Mouse (Mus musculus) heart, embryonic 16.5 days (tissue): ENCODE measurements at regions not wholly inside any gene's neighbourhood (a gene's known extent, or its start where the extent isn't known, plus 50 kb on each side); places are given as distances from the start of the nearest gene placed in this dataset.

ENCODE experiments used
- ATAC-seq: fragments of 200-750 bp; cut with Nextera tagmentation; replicated peaks from 2 replicates; pipeline ENCODE4 v1.8.0; 2017; ENCODE audit warnings: moderate number of reproducible peaks; ENCODE audit not compliant: insufficient read depth, low FRiP score; ENCODE audit errors: extremely low read depth
- H3K27ac ChIP-seq: fragments of 300-500 bp; sonication (generic); 2 replicates; pipeline ENCODE4 v1.5.1; 2014; ENCODE audit warnings: mild to moderate bottlenecking, low read length, control low read depth, moderate library complexity
- H3K27me3 ChIP-seq: fragments of 300-500 bp; sonication (generic); 2 replicates; pipeline ENCODE4 v1.6.1; 2014; ENCODE audit warnings: low read length, mixed read lengths; ENCODE audit not compliant: control insufficient read depth, insufficient read depth
- H3K36me3 ChIP-seq: fragments of 300-500 bp; sonication (generic); 2 replicates; pipeline ENCODE4 v1.6.1; 2014; ENCODE audit not compliant: control insufficient read depth, insufficient read depth
- H3K4me1 ChIP-seq: fragments of 300-500 bp; sonication (generic); 2 replicates; pipeline ENCODE4 v1.6.1; 2014; ENCODE audit warnings: low read length, mixed read lengths; ENCODE audit not compliant: control insufficient read depth, insufficient read depth
- H3K4me2 ChIP-seq: fragments of 300-500 bp; sonication (generic); 2 replicates; pipeline ENCODE4 v1.6.1; 2014; ENCODE audit warnings: low read depth, mild to moderate bottlenecking, control low read depth, low read length
- H3K4me3 ChIP-seq: fragments of 300-500 bp; sonication (generic); 2 replicates; pipeline ENCODE4 v1.5.1; 2014; ENCODE audit warnings: mild to moderate bottlenecking, control low read depth, low read length
- H3K9ac ChIP-seq: fragments of 300-500 bp; sonication (generic); 2 replicates; pipeline ENCODE4 v1.6.1; 2014; ENCODE audit warnings: low read length, control low read depth
- H3K9me3 ChIP-seq: fragments of 300-500 bp; sonication (generic); replicated peaks from 2 replicates; pipeline ENCODE4 v1.6.1; 2016; ENCODE audit warnings: low read length; ENCODE audit not compliant: control insufficient read depth
- WGBS: fragments of 180-500 bp; shearing (Covaris S2); extraction: QIAGEN DNeasy Blood & Tissue Kit; methylation state at CpG from one replicate; pipeline ENCODE4 v1.1.7; 2014; 5-methylcytosine and 5-hydroxymethylcytosine counted together

GRCm38 (mm10) chr5:15838108-15838972 is 96.2 kb upstream of the Cacna2d1 start:
- Histone ChIP-seq H3K27me3 (no peaks in the 10 kb centered on the region), H3K4me1 (no peaks in the 10 kb centered on the region), H3K9me3 (no peaks in the 10 kb centered on the region), H3K9ac (no peak overlapping the region), H3K27ac (no peak overlapping the region), H3K4me2 (peak overlapping the region; percentile 4; the same call in 1 of the 2 replicates), H3K36me3 (no peaks in the 10 kb centered on the region), H3K4me3 (no peak overlapping the region)
- WGBS, result 31% methylated on average over 17 of the region's 17 CpGs
- ATAC-seq, result peak; percentile 60

DNA sequence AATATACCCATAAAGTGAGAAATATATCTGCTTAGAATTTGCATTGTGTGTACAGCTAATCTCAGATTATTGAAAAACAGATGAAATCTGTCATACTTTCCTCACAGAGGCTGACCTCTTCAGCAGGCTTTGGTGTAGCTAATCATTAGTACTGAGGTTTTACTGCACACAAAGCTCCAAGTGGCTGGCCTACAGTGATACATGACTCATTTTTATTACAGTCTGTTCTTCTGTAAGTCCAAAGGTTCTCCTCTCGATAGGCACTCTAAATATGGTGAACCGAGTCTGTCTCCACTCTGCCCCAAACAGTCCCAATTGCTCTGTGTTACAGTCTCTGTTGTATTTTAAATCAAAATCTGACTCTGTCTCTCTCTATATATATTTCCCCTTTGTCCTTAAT is 87.7 kb upstream of the Cacna2d1 start:
- 77% methylated on average over 2 of the region's 2 CpGs for WGBS
- Histone ChIP-seq H3K4me1 (no peaks in the 10 kb centered on the region), H3K4me2 (no peak overlapping the region), H3K27me3 (no peaks in the 10 kb centered on the region), H3K27ac (no peak overlapping the region), H3K4me3 (no peak overlapping the region), H3K9ac (no peak overlapping the region), H3K9me3 (no peaks in the 10 kb centered on the region), H3K36me3 (no peaks in the 10 kb centered on the region)
- ATAC-seq, result no peak

- Histone ChIP-seq H3K4me3 (no peak overlapping the region), H3K27ac (no peak overlapping the region), H3K4me2 (no peak overlapping the region), H3K36me3 (no peaks in the 10 kb centered on the region), H3K9ac (no peak overlapping the region), H3K27me3 (no peaks in the 10 kb centered on the region), H3K9me3 (no peaks in the 10 kb centered on the region), H3K4me1 (no peaks in the 10 kb centered on the region)
- WGBS, result 90% methylated on average over 5 of the region's 5 CpGs
- ATAC-seq, result no peak
Measured at GRCm38 (mm10) chr5:15849520-15849919, 85.0 kb upstream of the Cacna2d1 start.

- no peak for ATAC-seq
- no peak overlapping the region for H3K27ac ChIP-seq
- H3K9ac ChIP-seq, result no peak overlapping the region
- H3K27me3 ChIP-seq, result no peaks in the 10 kb centered on the region
- H3K36me3 ChIP-seq, result no peaks in the 10 kb centered on the region
- H3K4me3 ChIP-seq, result no peak overlapping the region
- WGBS, result 45% methylated on average over 7 of the region's 7 CpGs
- H3K4me1 ChIP-seq, result no peaks in the 10 kb centered on the region
- no peaks in the 10 kb centered on the region for H3K9me3 ChIP-seq
- no peak overlapping the region for H3K4me2 ChIP-seq
Measured at GRCm38 (mm10) chr5:15850126-15850801, 84.2 kb upstream of the Cacna2d1 start.

GRCm38 (mm10) chr5:15854752-15855151 is 79.7 kb upstream of the Cacna2d1 start:
- no peaks in the 10 kb centered on the region for H3K4me1 ChIP-seq
- 55% methylated on average over 1 of the region's 1 CpGs for WGBS
- no peak overlapping the region for H3K4me2 ChIP-seq
- no peak overlapping the region for H3K9ac ChIP-seq
- H3K27ac ChIP-seq, result no peak overlapping the region
- H3K9me3 ChIP-seq, result no peaks in the 10 kb centered on the region
- H3K27me3 ChIP-seq, result no peaks in the 10 kb centered on the region
- ATAC-seq, result no peak
- H3K4me3 ChIP-seq, result no peak overlapping the region
- no peaks in the 10 kb centered on the region for H3K36me3 ChIP-seq

GRCm38 (mm10) chr5:15857034-15857433 is 77.5 kb upstream of the Cacna2d1 start:
- no peak overlapping the region for H3K27ac ChIP-seq
- H3K4me1 ChIP-seq, result no peaks in the 10 kb centered on the region
- H3K4me3 ChIP-seq, result no peak overlapping the region
- no peaks in the 10 kb centered on the region for H3K9me3 ChIP-seq
- H3K4me2 ChIP-seq, result no peak overlapping the region
- H3K27me3 ChIP-seq, result no peaks in the 10 kb centered on the region
- H3K36me3 ChIP-seq, result no peaks in the 10 kb centered on the region
- H3K9ac ChIP-seq, result no peak overlapping the region
- no peak for ATAC-seq
- 56% methylated on average over 1 of the region's 1 CpGs for WGBS

DNA sequence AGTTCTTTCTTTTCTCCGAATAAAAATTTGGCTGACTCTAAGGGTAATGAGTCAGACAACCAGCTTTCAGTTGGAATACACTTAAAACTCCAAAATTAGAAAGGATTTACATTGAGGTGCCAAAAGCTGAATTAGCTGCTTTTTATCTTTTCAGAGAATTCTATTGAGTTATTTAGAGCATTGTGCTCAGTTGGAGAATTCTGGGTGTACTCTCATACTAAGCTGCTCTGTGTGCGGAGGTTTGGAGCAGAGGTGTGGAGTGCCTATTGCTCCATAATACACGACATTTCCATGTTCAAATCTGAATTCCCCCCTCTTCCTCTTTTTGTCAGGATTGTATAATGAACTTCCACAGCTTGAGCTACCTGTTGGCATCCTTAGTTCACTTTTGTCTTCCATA is 60.4 kb upstream of the Cacna2d1 start:
- Histone ChIP-seq H3K27me3 (no peaks in the 10 kb centered on the region), H3K9me3 (no peaks in the 10 kb centered on the region), H3K27ac (no peak overlapping the region), H3K4me1 (no peaks in the 10 kb centered on the region), H3K4me2 (no peak overlapping the region), H3K36me3 (no peaks in the 10 kb centered on the region), H3K4me3 (no peak overlapping the region), H3K9ac (no peak overlapping the region)
- ATAC-seq, result no peak
- WGBS, result 84% methylated on average over 3 of the region's 3 CpGs

DNA sequence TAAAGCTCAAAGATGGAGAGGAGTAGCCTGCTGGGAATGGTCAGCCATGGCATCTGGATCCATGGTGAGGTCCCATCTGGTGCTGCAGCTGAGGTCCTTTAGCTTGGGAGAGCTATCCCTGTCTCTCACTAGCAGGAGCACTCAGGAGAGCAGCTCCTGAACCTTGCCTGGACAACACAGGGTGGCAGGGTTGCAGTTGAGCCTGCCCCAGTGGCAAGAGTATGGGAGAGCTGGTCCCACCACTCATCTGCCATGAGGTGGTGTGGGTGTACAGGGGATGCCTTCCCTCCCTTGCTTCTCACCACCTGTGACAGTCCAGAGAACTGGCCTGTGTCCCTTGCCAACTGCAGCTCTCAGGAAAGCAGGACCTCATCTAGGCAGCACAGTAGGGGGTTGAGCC is 51.5 kb upstream of the Cacna2d1 start:
- Histone ChIP-seq H3K4me2 (no peak overlapping the region), H3K9ac (no peak overlapping the region), H3K36me3 (no peaks in the 10 kb centered on the region), H3K27ac (no peak overlapping the region), H3K27me3 (no peaks in the 10 kb centered on the region), H3K4me1 (no peaks in the 10 kb centered on the region), H3K4me3 (no peak overlapping the region), H3K9me3 (no peaks in the 10 kb centered on the region)
- ATAC-seq, result no peak; the same call in 1 of the 2 replicates
